Mouse (Mus musculus) megakaryocyte, embryonic 14.5 days (primary cell): ENCODE results near the gene Mdfic.

Source experiments
- FLI1 ChIP-seq: IDR thresholded peaks from 2 replicates; pipeline ENCODE4 v1.6.1; 2012; ENCODE audit warnings: low read length, inconsistent platforms, mixed read lengths
- GATA1 ChIP-seq: IDR thresholded peaks from 3 replicates; pipeline ENCODE4 v1.6.1; 2012; ENCODE audit warnings: mixed read lengths, low read length, inconsistent platforms, borderline replicate concordance

- TF ChIP-seq GATA1 (no peak), FLI1 (no peak)
Observed at GRCm38 (mm10) chr6:15845711-15846342, 125.4 kb downstream of the Mdfic start.
